Comparison of ENCODE assay signal across 8 mouse cellular contexts in the genomic region with DNA sequence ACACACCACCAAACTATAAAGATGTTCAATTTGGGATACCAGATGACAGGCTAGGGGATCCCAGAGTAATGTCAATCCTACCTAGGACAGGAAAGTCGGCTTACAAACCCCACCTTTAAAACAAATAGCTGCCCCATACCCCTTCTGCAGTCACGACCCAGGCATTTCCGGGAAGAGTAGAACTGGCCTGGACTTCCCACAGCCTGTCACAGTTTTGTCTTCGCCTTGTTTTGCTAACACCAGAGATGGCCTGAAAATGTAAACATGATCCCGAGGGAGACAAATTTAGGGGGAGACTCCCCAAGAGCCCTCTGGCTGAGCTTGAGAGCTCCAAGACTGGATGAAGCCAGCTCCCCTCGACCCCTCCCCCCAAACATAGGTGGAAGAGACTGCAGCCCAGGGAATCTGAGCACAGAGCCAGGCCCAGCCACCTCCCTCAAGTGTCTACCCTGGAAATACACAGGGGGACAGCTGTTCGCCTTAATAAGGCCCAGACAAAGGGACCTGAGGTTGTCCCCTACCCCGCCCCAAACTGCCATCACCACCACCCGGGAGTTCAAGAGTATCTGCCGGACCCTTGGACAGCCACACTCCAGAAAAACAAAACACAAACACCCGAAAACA. TPM values are rescaled to one million over a fixed set of nuclear protein-coding genes. Genes with fewer than 3 reads are reported as not detected.
DNase-seq lines count a peak whose midpoint lies in the region; ATAC-seq lines count a peak whose summit lies in the region.

No protein-coding gene starts in this region.

- peak overlapping the region; percentile 88 for H3K27ac ChIP-seq in brown adipose tissue, adult 24 weeks (replicated peaks; ENCODE audit: low read depth, low read length)
- no peak overlapping the region for H3K27ac ChIP-seq in hindbrain, embryonic 11.5 days (ENCODE audit: low read depth, low read length)

- peak overlapping the region; percentile 91 for H3K9ac ChIP-seq in hindbrain, embryonic 11.5 days (ENCODE audit: low read depth, low read length)

- peaks cover 47% of the 10 kb centered on the region for H3K4me1 ChIP-seq in brown adipose tissue, adult 24 weeks (ENCODE audit: control insufficient read depth, insufficient read depth, insufficient read length, low read length)
- H3K4me1 ChIP-seq in hindbrain, embryonic 11.5 days (replicated peaks; ENCODE audit: control insufficient read depth, insufficient read depth, low read length): peaks cover 5% of the 10 kb centered on the region; the same call in 1 of the 2 replicates

- ATAC-seq in hindbrain, embryonic 11.5 days (ENCODE audit: low FRiP score): no peak

- no peaks in the 10 kb centered on the region for H3K9me3 ChIP-seq in hindbrain, embryonic 11.5 days (ENCODE audit: control insufficient read depth, low read length)

- H3K27me3 ChIP-seq in hindbrain, embryonic 11.5 days (ENCODE audit: control insufficient read depth, insufficient read depth, low read length): peaks cover 3% of the 10 kb centered on the region; the same call in 1 of the 2 replicates

- no peaks in the 10 kb centered on the region for H3K36me3 ChIP-seq in hindbrain, embryonic 11.5 days (ENCODE audit: control insufficient read depth, insufficient read depth, low read length)

- 12% methylated on average over 11 of the region's 11 CpGs for WGBS in hindbrain, embryonic 11.5 days

- peak overlapping the region; percentile 99 for H3K4me2 ChIP-seq in hindbrain, embryonic 11.5 days (replicated peaks; ENCODE audit: low read depth, low read length)

- DNase-seq in adrenal gland, adult 2 months: peak; percentile 47
- DNase-seq in adrenal gland, postnatal 25 days: no peak
- DNase-seq in hindbrain, embryonic 11.5 days (ENCODE audit: low spot score): peak; percentile 39
- peak; percentile 39 for DNase-seq in lung, postnatal 36 days
- DNase-seq in urinary bladder, postnatal 25 days (ENCODE audit: low spot score): no peak
- DNase-seq in layer of hippocampus, adult 18-20 months (ENCODE audit: low spot score in 2 of 2): no peak
- DNase-seq in layer of hippocampus, adult 9-10 months (ENCODE audit: low spot score): no peak

- H3K4me3 ChIP-seq in brown adipose tissue, adult 24 weeks (ENCODE audit: insufficient read depth, low read depth, low read length): peak overlapping the region; percentile 98
- peak overlapping the region; percentile 90 for H3K4me3 ChIP-seq in hindbrain, embryonic 11.5 days (ENCODE audit: low read depth, low read length)

RNA-seq across cellular contexts. Expression of a gene that starts 1.3 kb away (rescaled TPM):
- 100 to 1,000 TPM in 1 of 2 experiments, 10 to 100 TPM in 1; 92.7 to 111 TPM for total RNA-seq in adrenal gland, adult 2 months (2021)
- polyA plus RNA-seq in adrenal gland, adult 2 months (2012; rRNA removed): 103 and 113 TPM in 2 replicates
- 97.9 and 117 TPM in 2 replicates for total RNA-seq in adrenal gland, postnatal 25 days (2021)
- 13.2 TPM in 2 replicates for polyA plus RNA-seq in brown adipose tissue, adult 24 weeks (2012; ENCODE audit: insufficient read depth, insufficient read length, missing spikeins)
- 3.0 and 5.1 TPM in 2 replicates for polyA plus RNA-seq in hindbrain, embryonic 11.5 days (2014; fragmentation: Nextera tagmentation; extraction: Ambion mirVana)
- total RNA-seq in layer of hippocampus, adult 18-20 months (2021): 10 to 100 TPM in 1 of 2 experiments, 1 to 10 TPM in 1; 9.2 to 10.4 TPM

RNA-seq across cellular contexts. Expression of a gene that starts 23.0 kb away (rescaled TPM):
- 10 to 100 TPM; 27.9 to 37.8 TPM for total RNA-seq in adrenal gland, adult 2 months (2021)
- 43.3 and 46.3 TPM in 2 replicates for polyA plus RNA-seq in adrenal gland, adult 2 months (2012; rRNA removed)
- 21.2 and 30.4 TPM in 2 replicates for total RNA-seq in adrenal gland, postnatal 25 days (2021)
- polyA plus RNA-seq in brown adipose tissue, adult 24 weeks (2012; ENCODE audit: insufficient read depth, insufficient read length, missing spikeins): 5.3 and 6.6 TPM in 2 replicates
- 39.4 and 41.8 TPM in 2 replicates for polyA plus RNA-seq in hindbrain, embryonic 11.5 days (2014; fragmentation: Nextera tagmentation; extraction: Ambion mirVana)
- 10 to 100 TPM; 23.4 to 24.3 TPM for total RNA-seq in layer of hippocampus, adult 18-20 months (2021)

Comparison
In these comparisons a context has a peak if more than half of its experiments do, and no peak if none do; other contexts are left out.
1. DNase-seq: peak in adrenal gland, adult 2 months (single experiment), hindbrain, embryonic 11.5 days (single experiment) and lung, postnatal 36 days (single experiment); none in adrenal gland, postnatal 25 days (single experiment), urinary bladder, postnatal 25 days (single experiment), layer of hippocampus, adult 18-20 months (0 of 2) and layer of hippocampus, adult 9-10 months (single experiment).